Mouse (Mus musculus) MEL-GATA-1-ER (cell line): Measurements from ENCODE around the gene Olfr869.

Experiments
- DNase-seq: peaks from one replicate; pipeline ENCODE4 v3.0.0-alpha.2; 2012; ENCODE audit warnings: low read depth; ENCODE audit errors: extremely low read depth

Olfr869 gene

GRCm38 (mm10) chr9:20128709-20129108 lies at the start of gene Olfr869:
Gene Olfr869, plus strand, starts transcription at chr9:20129009.
- DNase-seq: no peak

GRCm38 (mm10) chr9:20098326-20098725 lies 30.5 kb upstream of the Olfr869 start, which contains the start of gene Olfr868:
Gene Olfr868, plus strand, starts transcription at chr9:20098626.
- DNase-seq: no peak

GRCm38 (mm10) chr9:20149706-20150105 lies 20.9 kb downstream of the Olfr869 start:
- DNase-seq: no peak

DNA sequence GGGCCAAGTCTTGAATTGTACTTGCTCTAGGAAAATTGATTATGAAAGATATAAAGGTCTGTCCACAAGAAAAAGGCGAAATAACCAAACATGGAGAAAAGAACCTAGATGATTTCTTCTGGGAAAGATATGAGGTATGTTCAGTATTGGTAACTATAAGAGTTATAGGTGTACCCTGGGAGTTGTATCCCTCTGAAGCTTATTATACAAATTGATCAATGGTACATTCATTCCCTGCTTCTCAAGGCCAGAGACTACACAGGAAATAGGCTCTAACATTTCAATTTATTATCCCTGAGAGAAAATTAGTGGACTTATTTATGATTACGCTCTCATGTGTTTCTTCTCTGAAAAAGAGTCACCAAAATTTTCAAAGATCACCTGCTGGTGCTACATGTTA lies 45.1 kb downstream of the Olfr869 start, which contains the start of gene Olfr870:
TSS of gene Olfr870 (minus strand) at position 101 of the 400 bp plus-strand sequence.
- no peak for DNase-seq

GRCm38 (mm10) chr9:20179463-20179862 lies 50.7 kb downstream of the Olfr869 start:
- no peak for DNase-seq
